Mouse (Mus musculus): ENCODE data around the gene Fdxr. TPM values are rescaled to one million over a fixed set of nuclear protein-coding genes. Genes with fewer than 3 reads are reported as not detected.

Fdxr gene
- polyA plus RNA-seq, 1 experiment from 2014 or later: 22.5 TPM

DNA sequence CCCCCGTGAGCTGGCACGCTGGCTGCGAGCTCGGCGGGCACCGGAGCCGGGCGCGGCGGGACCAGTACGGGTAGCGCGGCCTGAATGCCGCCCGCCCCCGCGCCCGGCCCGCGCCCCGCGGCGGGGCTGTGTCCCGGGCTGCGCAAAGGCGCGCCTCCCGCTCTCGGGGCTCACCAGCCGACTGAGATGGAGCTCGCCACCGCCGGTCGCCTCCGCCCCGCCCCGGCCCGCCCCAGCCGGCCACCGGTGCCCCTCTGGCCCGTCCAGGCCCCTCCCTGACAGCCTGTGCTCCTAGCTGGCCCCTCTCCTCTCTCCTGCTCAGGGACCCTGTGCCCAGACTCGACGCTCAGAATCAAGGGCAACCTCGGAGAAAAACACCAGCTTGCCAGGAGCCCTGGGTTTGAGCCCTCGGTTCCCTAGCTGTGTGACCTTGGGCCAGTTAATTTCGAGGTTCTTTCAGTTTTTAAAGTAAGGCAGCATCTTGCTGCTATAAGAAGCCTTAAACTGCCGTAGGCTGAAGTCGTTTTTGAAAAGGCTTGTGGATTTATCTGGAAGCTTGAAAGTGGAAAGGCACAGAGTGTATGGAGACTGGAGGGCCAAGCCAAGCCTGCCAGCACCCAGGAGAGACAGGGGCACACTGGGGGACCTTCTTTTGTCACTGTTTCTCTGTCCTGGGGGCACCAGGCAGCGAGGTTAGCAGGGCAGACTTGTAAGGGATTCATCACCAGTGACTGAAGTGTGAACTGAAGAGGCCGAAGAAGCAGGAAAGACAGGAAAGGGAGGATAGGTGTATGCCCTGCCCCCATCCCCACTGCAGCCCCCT lies 9.6 kb downstream of the Fdxr start, which contains the start of gene Grin2c:
Gene Grin2c (minus strand): TSS at position 183 of the 823 bp plus-strand sequence.
- Histone ChIP-seq H3K4me1 (ENCODE audit: control insufficient read depth, insufficient read depth, low read depth, low read length) (peaks cover 18% of the 10 kb centered on the region), H3K9me3 (ENCODE audit: control insufficient read depth, low read length) (no peaks in the 10 kb centered on the region), H3K4me2 (ENCODE audit: low read length) (peak within 1 kb of the TSS; percentile 55), H3K4me3 (ENCODE audit: low read length) (peak within 1 kb of the TSS; percentile 35), H3K9ac (ENCODE audit: low read depth, low read length) (peak within 1 kb of the TSS; percentile 15; the same call in 1 of the 2 replicates), H3K27ac (ENCODE audit: low read depth, low read length) (no peak within 1 kb of the TSS), H3K36me3 (ENCODE audit: control insufficient read depth, insufficient read depth, low read length) (peaks cover 9% of the 10 kb centered on the region), H3K27me3 (replicated peaks; ENCODE audit: control insufficient read depth, insufficient read depth, low read length) (peaks cover 51% of the 10 kb centered on the region)
- no peak for ATAC-seq
- WGBS: 24% methylated on average over 10 of the region's 50 CpGs

DNA sequence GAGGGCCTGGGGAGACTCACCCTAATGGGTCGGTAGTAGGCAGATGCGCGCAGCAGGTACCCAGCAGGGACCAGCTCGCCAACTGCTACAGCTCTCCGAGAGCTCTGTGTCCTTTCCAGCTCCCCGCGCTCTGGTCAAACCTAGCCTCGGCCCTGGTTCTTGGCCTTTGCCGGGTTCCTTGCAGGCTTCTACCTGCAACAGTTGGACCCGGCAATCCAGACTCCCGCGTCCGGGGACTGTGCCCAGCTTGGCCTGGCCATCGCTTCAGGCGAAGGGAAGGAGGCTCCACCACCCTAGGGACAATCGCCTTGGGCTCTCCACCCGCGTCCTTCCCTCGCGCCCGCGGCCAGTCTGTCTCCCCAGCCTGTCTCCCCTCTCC lies 10.5 kb downstream of the Fdxr start:
- peak overlapping the region; percentile 55 for H3K4me2 ChIP-seq (ENCODE audit: low read length)
- H3K27me3 ChIP-seq (replicated peaks; ENCODE audit: control insufficient read depth, insufficient read depth, low read length): peaks cover 59% of the 10 kb centered on the region
- peak overlapping the region; percentile 35 for H3K4me3 ChIP-seq (ENCODE audit: low read length)
- H3K4me1 ChIP-seq (ENCODE audit: control insufficient read depth, insufficient read depth, low read depth, low read length): peaks cover 18% of the 10 kb centered on the region
- H3K27ac ChIP-seq (ENCODE audit: low read depth, low read length): no peak overlapping the region
- no peak overlapping the region for H3K9ac ChIP-seq (ENCODE audit: low read depth, low read length)
- ATAC-seq: no peak
- H3K9me3 ChIP-seq (ENCODE audit: control insufficient read depth, low read length): no peaks in the 10 kb centered on the region
- under 1% methylated on average over 21 of the region's 22 CpGs for WGBS
- H3K36me3 ChIP-seq (ENCODE audit: control insufficient read depth, insufficient read depth, low read length): peaks cover 9% of the 10 kb centered on the region

DNA sequence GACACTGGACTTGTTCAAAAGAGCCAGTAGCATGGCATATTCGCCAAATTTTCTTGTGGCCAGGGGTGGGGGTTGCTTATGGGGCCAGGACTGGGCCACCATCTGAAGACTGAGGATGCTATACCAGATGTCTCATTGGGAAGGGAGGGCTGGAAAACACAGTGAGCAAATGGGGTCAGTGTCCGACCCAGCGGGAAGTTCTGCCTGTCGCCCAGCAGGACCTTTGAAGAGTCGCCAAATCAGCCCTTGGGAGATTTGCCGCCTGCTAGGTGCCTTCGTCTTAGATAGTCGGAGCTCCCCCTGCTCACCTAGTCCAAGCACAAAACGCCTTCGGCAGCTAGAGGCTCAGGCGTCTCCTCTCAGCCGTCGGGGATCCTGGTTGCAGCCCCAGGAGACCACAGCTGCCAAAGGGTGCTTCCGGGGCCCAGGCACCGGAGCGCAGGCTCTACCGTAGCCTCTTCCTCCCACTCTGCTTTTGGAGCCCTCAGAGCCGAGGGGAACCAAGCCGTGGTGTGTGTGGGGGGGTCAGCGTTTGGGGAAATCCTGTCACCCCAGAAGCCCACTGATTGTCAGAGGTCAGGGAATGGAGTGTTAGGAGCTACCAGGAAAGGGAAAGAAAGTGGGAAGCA lies 11.0 kb downstream of the Fdxr start:
- H3K4me3 ChIP-seq (ENCODE audit: low read length): peak overlapping the region; percentile 3; the same call in 1 of the 2 replicates
- H3K9me3 ChIP-seq (ENCODE audit: control insufficient read depth, low read length): no peaks in the 10 kb centered on the region
- H3K4me1 ChIP-seq (ENCODE audit: control insufficient read depth, insufficient read depth, low read depth, low read length): peaks cover 18% of the 10 kb centered on the region
- peaks cover 9% of the 10 kb centered on the region for H3K36me3 ChIP-seq (ENCODE audit: control insufficient read depth, insufficient read depth, low read length)
- H3K27me3 ChIP-seq (replicated peaks; ENCODE audit: control insufficient read depth, insufficient read depth, low read length): peaks cover 63% of the 10 kb centered on the region
- H3K9ac ChIP-seq (ENCODE audit: low read depth, low read length): no peak overlapping the region
- H3K27ac ChIP-seq (ENCODE audit: low read depth, low read length): no peak overlapping the region
- 6% methylated on average over 20 of the region's 20 CpGs for WGBS
- ATAC-seq: no peak
- H3K4me2 ChIP-seq (ENCODE audit: low read length): no peak overlapping the region; the same call in 1 of the 2 replicates

DNA sequence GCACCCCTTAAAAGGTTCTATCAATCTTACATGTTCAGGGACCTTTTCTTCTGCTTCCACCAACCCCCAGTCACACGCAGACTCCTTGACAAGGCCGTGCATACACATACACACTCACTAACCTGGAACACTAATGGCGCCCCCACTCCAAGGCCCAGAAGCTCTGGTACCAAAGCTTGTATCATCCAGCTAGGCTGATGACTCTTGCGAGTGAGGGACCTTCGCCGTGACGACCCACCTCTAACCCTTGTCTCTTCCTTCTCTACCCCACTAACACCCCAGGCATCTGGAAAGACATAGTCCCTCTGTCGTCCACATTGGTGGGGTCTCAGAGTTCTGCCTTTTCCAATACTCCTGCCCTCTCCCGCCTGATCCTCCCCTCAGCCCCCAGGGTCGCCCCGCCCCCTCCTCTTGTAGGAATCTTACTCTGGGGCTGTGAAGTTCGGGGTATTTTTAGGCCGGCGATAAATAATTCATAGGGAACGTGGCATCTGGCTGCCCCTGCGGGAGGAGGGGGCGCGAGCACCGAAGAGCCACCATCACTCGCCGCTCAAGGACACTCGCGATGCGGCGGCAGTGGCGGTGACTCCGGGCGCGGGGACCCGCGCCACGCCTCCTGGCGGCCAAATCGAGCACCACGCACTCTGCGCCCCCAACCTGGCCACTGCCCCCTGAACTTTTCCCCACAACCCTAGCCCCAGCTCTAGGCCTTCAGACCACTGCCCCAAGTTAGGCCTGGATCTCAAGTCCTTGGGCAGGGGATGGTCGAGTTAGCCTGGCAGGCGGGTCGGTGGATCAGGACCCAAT lies 11.8 kb downstream of the Fdxr start:
- 6% methylated on average over 37 of the region's 39 CpGs for WGBS
- H3K9ac ChIP-seq (ENCODE audit: low read depth, low read length): 0 out of 2 replicates have a peak overlapping the region, but pooled peaks have one; percentile 14
- ATAC-seq: no peak
- H3K27ac ChIP-seq (ENCODE audit: low read depth, low read length): no peak overlapping the region
- peak overlapping the region; percentile 54 for H3K4me2 ChIP-seq (ENCODE audit: low read length)
- H3K27me3 ChIP-seq (replicated peaks; ENCODE audit: control insufficient read depth, insufficient read depth, low read length): peaks cover 70% of the 10 kb centered on the region
- H3K9me3 ChIP-seq (ENCODE audit: control insufficient read depth, low read length): no peaks in the 10 kb centered on the region
- peaks cover 9% of the 10 kb centered on the region for H3K36me3 ChIP-seq (ENCODE audit: control insufficient read depth, insufficient read depth, low read length)
- peak overlapping the region; percentile 19 for H3K4me3 ChIP-seq (ENCODE audit: low read length)
- peaks cover 18% of the 10 kb centered on the region for H3K4me1 ChIP-seq (ENCODE audit: control insufficient read depth, insufficient read depth, low read depth, low read length)

DNA sequence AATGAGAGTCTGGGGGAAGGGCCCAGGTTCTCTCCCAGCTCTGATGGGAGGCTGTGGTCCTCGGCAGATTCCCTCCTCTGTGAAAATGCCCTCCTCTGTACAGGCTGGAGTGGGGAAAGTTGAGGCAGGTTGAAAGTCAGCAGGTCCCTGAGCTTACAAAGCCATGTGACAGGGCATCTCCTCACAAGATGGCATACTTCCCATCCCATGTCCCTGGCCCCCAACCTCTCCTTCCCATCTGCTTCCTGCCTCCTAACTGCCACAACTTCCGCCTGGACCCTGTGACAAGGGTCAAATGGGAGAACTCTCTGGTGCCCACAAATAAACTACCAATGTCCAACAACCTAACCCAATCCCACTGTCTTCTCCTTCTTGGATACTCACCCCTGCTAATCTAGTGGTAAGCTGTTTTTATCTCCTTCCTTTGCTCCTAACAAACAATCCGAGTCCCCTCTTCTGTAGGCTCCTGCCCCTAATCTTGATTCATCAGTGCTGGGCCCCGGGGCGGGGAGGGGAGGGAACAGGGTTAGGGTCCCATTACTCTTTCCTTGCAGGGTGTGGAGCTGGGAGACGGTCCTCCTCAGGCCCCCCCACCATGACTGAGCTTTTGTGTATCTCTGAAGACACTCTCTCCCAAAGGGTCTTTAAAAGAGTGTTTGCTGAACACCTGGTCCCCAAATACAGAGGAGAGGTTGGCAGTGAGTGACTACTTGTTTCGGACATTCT lies 12.6 kb downstream of the Fdxr start:
- Histone ChIP-seq H3K4me3 (ENCODE audit: low read length) (no peak overlapping the region), H3K27me3 (replicated peaks; ENCODE audit: control insufficient read depth, insufficient read depth, low read length) (peaks cover 70% of the 10 kb centered on the region), H3K27ac (ENCODE audit: low read depth, low read length) (no peak overlapping the region), H3K4me1 (ENCODE audit: control insufficient read depth, insufficient read depth, low read depth, low read length) (peaks cover 18% of the 10 kb centered on the region), H3K4me2 (ENCODE audit: low read length) (no peak overlapping the region), H3K9ac (ENCODE audit: low read depth, low read length) (no peak overlapping the region), H3K9me3 (ENCODE audit: control insufficient read depth, low read length) (no peaks in the 10 kb centered on the region), H3K36me3 (ENCODE audit: control insufficient read depth, insufficient read depth, low read length) (peaks cover 9% of the 10 kb centered on the region)
- no peak for ATAC-seq
- 73% methylated on average over 7 of the region's 7 CpGs for WGBS

DNA sequence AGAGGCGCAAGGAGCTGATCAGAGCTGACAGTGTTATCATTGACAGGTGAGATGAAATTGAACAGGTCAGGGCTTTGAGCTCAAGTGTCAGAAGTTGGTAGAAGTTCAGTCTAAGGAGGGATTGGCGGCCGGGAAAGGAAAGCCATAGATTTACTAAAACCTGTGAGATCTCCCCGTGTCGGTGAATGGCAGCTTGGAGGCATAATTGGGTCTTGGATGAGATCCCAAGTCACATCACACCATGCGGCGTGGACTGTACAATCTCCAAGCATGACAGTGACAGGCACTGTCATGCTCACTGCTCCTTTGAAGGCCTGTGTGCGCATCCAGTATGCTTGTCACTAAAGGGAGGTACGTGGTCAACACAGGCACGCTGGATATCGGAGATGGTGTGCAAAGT lies 13.9 kb downstream of the Fdxr start:
- 73% methylated on average over 11 of the region's 11 CpGs for WGBS
- H3K9me3 ChIP-seq (ENCODE audit: control insufficient read depth, low read length): no peaks in the 10 kb centered on the region
- no peak overlapping the region for H3K4me3 ChIP-seq (ENCODE audit: low read length)
- no peak for ATAC-seq
- no peak overlapping the region for H3K4me2 ChIP-seq (ENCODE audit: low read length)
- no peaks in the 10 kb centered on the region for H3K36me3 ChIP-seq (ENCODE audit: control insufficient read depth, insufficient read depth, low read length)
- H3K27ac ChIP-seq (ENCODE audit: low read depth, low read length): no peak overlapping the region
- H3K9ac ChIP-seq (ENCODE audit: low read depth, low read length): no peak overlapping the region
- H3K4me1 ChIP-seq (ENCODE audit: control insufficient read depth, insufficient read depth, low read depth, low read length): peaks cover 18% of the 10 kb centered on the region
- peaks cover 64% of the 10 kb centered on the region for H3K27me3 ChIP-seq (replicated peaks; ENCODE audit: control insufficient read depth, insufficient read depth, low read length)

DNA sequence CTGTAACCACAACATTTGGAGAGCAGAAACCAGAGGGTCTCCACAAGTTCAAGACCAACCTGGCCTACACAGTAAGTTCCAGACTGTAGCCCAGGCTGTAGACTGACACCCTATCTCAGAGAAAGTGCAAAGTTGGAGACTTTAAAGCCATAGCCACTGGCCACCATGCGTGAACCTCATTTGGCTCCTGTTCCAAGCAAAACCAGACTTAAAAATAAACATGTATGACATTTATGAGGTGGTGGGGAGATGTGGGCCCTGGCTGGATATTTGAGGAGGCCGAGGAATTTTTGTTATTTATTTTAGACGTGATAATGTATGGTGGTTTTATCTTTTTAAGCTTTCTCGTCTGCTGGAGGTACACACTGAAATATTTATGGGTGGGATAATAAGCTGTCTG lies 17.7 kb downstream of the Fdxr start:
- Histone ChIP-seq H3K4me1 (ENCODE audit: control insufficient read depth, insufficient read depth, low read depth, low read length) (no peaks in the 10 kb centered on the region), H3K27me3 (replicated peaks; ENCODE audit: control insufficient read depth, insufficient read depth, low read length) (peaks cover 48% of the 10 kb centered on the region), H3K36me3 (ENCODE audit: control insufficient read depth, insufficient read depth, low read length) (no peaks in the 10 kb centered on the region), H3K4me3 (ENCODE audit: low read length) (no peak overlapping the region), H3K9ac (ENCODE audit: low read depth, low read length) (no peak overlapping the region), H3K9me3 (ENCODE audit: control insufficient read depth, low read length) (no peaks in the 10 kb centered on the region), H3K4me2 (ENCODE audit: low read length) (no peak overlapping the region), H3K27ac (ENCODE audit: low read depth, low read length) (no peak overlapping the region)
- WGBS: 90% methylated on average over 4 of the region's 4 CpGs
- no peak for ATAC-seq

DNA sequence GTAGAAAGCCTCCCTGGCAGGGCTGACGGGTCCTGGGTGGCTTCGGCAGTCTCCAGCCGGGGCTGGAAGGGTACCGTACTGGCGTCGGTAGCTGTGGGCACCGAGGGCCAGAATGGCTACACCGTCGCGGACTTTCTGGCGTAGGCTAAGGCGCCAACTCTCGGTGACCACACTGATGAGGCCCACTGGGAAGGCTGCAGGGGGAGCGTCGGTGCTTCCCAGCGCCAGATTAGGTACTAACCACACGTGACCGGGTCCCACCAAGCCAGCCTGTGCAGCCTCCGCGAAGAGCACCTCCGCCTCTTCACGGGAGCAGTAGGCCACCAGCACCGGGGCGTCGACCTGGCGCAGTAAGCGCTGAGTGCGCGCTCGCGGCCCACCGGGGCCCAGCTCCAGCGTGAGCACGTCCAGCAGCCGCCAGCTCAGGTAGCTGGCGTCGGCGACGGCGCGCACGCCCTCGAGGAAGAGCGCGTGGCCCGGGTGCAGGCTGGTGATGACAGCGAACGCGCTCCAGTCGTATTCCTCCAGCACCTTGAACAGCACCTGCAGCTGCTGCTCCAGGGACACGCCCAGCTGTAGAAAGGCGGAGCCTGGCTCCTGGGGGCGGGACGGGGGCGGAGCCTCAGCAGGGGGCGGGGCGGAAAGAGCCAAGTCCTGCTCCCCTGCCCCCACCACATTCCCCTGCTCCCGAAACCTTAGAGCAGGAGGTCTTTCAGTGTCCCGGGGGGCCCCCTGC lies 18.9 kb downstream of the Fdxr start:
- Histone ChIP-seq H3K9me3 (ENCODE audit: control insufficient read depth, low read length) (no peaks in the 10 kb centered on the region), H3K27ac (ENCODE audit: low read depth, low read length) (no peak overlapping the region), H3K36me3 (ENCODE audit: control insufficient read depth, insufficient read depth, low read length) (no peaks in the 10 kb centered on the region), H3K4me2 (ENCODE audit: low read length) (peak overlapping the region; percentile 40), H3K4me1 (ENCODE audit: control insufficient read depth, insufficient read depth, low read depth, low read length) (no peaks in the 10 kb centered on the region), H3K27me3 (replicated peaks; ENCODE audit: control insufficient read depth, insufficient read depth, low read length) (peaks cover 47% of the 10 kb centered on the region), H3K4me3 (ENCODE audit: low read length) (peak overlapping the region; percentile 26), H3K9ac (ENCODE audit: low read depth, low read length) (no peak overlapping the region)
- no peak for ATAC-seq
- 18% methylated on average over 56 of the region's 59 CpGs for WGBS
